Mouse (Mus musculus) lung, adult 2 months (tissue): Measurements from ENCODE around the gene Ubqln2.

Experiments
- CTCF ChIP-seq: fragments of 200-500 bp; IDR thresholded peaks from 2 replicates; pipeline ENCODE4 v1.5.1; 2011; ENCODE audit warnings: mild to moderate bottlenecking, low read length, control low read depth; ENCODE audit not compliant: insufficient read depth
- POLR2A ChIP-seq: fragments of 200-500 bp; IDR thresholded peaks from 2 replicates; pipeline ENCODE4 v1.6.1; 2011; ENCODE audit warnings: low read depth, mild to moderate bottlenecking, control low read depth, low read length, borderline replicate concordance; ENCODE audit errors: extremely low read depth

DNA sequence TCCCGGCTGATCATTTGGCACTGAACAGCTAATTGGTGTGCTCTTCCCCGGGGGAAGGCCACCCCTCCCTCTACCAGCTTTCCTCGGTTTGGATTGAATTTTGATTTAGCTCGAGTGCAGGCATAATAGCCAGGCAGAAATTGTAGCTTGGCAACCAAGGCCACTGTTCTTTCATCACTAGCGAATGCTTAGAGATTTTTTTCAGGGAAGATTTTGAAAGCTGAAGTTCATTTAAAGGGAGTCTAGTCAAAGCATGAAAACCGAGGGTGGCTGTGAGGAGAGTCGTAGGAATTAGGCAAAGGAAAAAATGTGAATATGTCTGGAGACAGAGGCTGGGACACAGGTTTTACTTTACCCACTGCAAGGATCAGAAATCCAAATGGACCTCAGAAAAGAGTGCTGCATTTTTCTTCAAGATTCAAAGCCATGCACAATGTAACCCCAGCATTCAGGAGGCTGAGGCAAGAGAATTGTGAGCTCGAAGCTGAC, 21.2 kb upstream of the Ubqln2 start:
- TF ChIP-seq CTCF (no peak), POLR2A (no peak)
